Mouse (Mus musculus) G1E (cell line): ENCODE data around the gene Syngr4. TPM values are rescaled to one million over a fixed set of nuclear protein-coding genes. Genes with fewer than 3 reads are reported as not detected.
A peak's percentile ranks its signal among the peaks of the same experiment; 100 is the strongest.

Experiments
- ATAC-seq: 2 replicates; pipeline ENCODE4 v1.8.0; 2016; ENCODE audit warnings: mild to moderate bottlenecking; ENCODE audit not compliant: insufficient number of reproducible peaks, poor library complexity, low FRiP score, severe bottlenecking; ENCODE audit errors: extremely low read depth
- DNase-seq: peaks from one replicate; pipeline ENCODE4 v3.0.0; 2012; ENCODE audit warnings: low spot score
- H3K27me3 ChIP-seq: 2 replicates; pipeline ENCODE4 v1.6.1; 2012; ENCODE audit warnings: mild to moderate bottlenecking, low read length, inconsistent platforms; ENCODE audit not compliant: insufficient read depth
- H3K36me3 ChIP-seq: replicated peaks from 2 replicates; pipeline ENCODE3; 2012; ENCODE audit warnings: mild to moderate bottlenecking, inconsistent platforms
- H3K4me1 ChIP-seq: 2 replicates; pipeline ENCODE4 v1.6.1; 2012; ENCODE audit warnings: low read depth, low read length, inconsistent platforms, mixed read lengths; ENCODE audit not compliant: insufficient read depth
- H3K4me3 ChIP-seq: 2 replicates; pipeline ENCODE4 v1.5.1; 2012; ENCODE audit warnings: low read depth, mild to moderate bottlenecking, inconsistent platforms, low read length, moderate library complexity, mixed read lengths
- H3K9me3 ChIP-seq: replicated peaks from 2 replicates; pipeline ENCODE4 v1.6.1; 2012; ENCODE audit warnings: inconsistent platforms
- CTCF ChIP-seq: IDR thresholded peaks from 2 replicates; pipeline ENCODE4 v1.5.1; 2012; ENCODE audit warnings: low read depth, low read length, inconsistent platforms, mixed read lengths
- GATA1 ChIP-seq: IDR thresholded peaks from 2 replicates; pipeline ENCODE4 v1.6.1; 2012; ENCODE audit warnings: borderline replicate concordance, low read length, inconsistent platforms, mixed read lengths
- GATA2 ChIP-seq: IDR thresholded peaks from 2 replicates; pipeline ENCODE4 v1.6.1; 2012; ENCODE audit warnings: low read depth, low read length, inconsistent platforms, borderline replicate concordance
- POLR2AphosphoS5 ChIP-seq: IDR thresholded peaks from 2 replicates; pipeline ENCODE4 v1.6.1; 2012; ENCODE audit warnings: low read depth, low read length, inconsistent platforms; ENCODE audit not compliant: insufficient replicate concordance
- TAL1 ChIP-seq: conservative IDR thresholded peaks from 2 replicates; pipeline ENCODE4 v1.6.1; 2012; ENCODE audit warnings: low read depth, low read length, inconsistent platforms, mixed read lengths
- polyA plus RNA-seq: library from polyadenylated mRNA; stranded (reverse); fragments of >175 nt; gene quantifications from 2 replicates; pipeline ENCODE4 v1.2.3, GENCODE M21; 2012
- total RNA-seq, 2 experiments: library from RNA; stranded (forward) in 1 of 2; stranded (reverse) in 1 of 2; fragments of 200-1000 nt in 1 of 2; fragments of >200 nt in 1 of 2; fragmentation: Nextera tagmentation in 1 of 2; gene quantifications; 2 replicates each; pipeline ENCODE4 v1.2.3; 2014 to 2017

Syngr4 gene
- total and polyA plus RNA-seq, 3 experiments: 6.4 to 42.5 (median 33.2) TPM

DNA sequence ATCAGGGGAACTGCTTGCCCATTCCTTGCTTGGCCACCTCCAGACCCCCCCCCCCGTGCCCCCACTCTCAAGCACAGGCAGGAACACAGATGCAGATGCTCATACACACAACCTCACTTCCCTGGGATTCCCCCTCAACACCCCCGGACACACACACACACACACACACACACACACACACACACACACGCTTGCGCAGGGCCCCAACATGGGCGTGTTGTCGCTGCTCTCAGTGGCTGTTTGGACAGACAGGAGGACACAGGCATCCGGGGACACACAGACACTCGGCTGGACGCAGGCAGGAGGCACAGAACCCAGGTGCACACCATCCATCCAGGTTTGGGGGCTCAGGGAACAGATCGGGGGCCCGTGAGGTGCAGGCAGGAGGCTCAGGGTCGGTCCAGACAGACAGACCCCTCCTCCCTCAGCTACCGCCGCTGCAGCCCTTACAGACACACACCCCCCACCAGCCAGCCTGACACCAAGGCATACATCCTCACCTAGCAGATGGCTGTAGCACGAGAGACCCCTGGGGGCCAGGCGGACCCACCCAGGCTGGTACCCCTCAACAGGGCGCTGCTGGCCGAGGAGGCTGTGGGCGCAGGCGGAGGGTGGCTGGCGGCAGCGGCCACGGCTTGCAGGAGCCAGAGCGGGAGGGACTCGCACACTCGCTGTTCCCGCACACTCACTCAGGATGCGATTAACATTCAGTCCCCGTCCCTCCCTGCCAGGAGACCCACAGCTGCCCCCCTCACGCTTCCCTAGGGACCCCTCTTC lies 26.0 kb downstream of the Syngr4 start:
- H3K9me3 ChIP-seq: peaks cover 5% of the 10 kb centered on the region
- H3K27me3 ChIP-seq: peaks cover 48% of the 10 kb centered on the region
- DNase-seq (no peak), ATAC-seq (no peak)
- H3K4me3 ChIP-seq: no peak overlapping the region
- peaks cover 17% of the 10 kb centered on the region for H3K36me3 ChIP-seq
- TF ChIP-seq GATA1: no peak
- TF ChIP-seq GATA2: no peak
- no peak for TF ChIP-seq CTCF
- TF ChIP-seq TAL1: no peak
- no peak for TF ChIP-seq POLR2AphosphoS5
- peaks cover 33% of the 10 kb centered on the region for H3K4me1 ChIP-seq

DNA sequence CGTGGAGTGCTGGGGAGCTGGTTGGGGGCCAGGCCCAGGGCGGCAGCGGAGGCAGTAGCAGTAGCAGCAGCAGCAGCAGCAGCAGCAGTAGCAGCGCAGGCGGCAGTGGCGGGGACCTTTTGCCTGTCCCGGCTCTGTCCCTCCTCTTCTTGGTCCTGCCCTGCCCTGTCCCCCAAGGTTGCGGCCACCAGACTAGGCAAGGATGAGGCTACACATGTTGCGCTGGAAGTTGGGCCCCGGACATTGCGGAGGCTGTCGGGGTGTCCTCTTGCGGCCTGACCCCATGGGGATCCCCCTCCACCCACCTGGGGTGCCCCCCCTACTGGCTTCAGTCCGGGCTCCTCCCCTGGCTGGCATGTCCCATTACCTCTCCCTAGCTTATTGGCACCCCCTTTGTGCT lies 26.7 kb downstream of the Syngr4 start:
- H3K4me3 ChIP-seq: no peak overlapping the region
- TF ChIP-seq CTCF (no peak), GATA2 (no peak), TAL1 (no peak), POLR2AphosphoS5 (no peak), GATA1 (no peak)
- DNase-seq (no peak), ATAC-seq (no peak)
- H3K36me3 ChIP-seq: peaks cover 11% of the 10 kb centered on the region
- peaks cover 29% of the 10 kb centered on the region for H3K4me1 ChIP-seq
- H3K27me3 ChIP-seq: peaks cover 53% of the 10 kb centered on the region
- peaks cover 5% of the 10 kb centered on the region for H3K9me3 ChIP-seq

GRCm38 (mm10) chr7:45869107-45869670 lies 27.3 kb downstream of the Syngr4 start:
- TF ChIP-seq POLR2AphosphoS5 (no peak), CTCF (no peak), TAL1 (no peak), GATA1 (no peak), GATA2 (no peak)
- DNase-seq: no peak
- Histone ChIP-seq H3K27me3 (peaks cover 53% of the 10 kb centered on the region), H3K9me3 (peaks cover 5% of the 10 kb centered on the region), H3K4me3 (no peak overlapping the region), H3K36me3 (peaks cover 5% of the 10 kb centered on the region), H3K4me1 (peaks cover 23% of the 10 kb centered on the region)
- ATAC-seq: no peak

DNA sequence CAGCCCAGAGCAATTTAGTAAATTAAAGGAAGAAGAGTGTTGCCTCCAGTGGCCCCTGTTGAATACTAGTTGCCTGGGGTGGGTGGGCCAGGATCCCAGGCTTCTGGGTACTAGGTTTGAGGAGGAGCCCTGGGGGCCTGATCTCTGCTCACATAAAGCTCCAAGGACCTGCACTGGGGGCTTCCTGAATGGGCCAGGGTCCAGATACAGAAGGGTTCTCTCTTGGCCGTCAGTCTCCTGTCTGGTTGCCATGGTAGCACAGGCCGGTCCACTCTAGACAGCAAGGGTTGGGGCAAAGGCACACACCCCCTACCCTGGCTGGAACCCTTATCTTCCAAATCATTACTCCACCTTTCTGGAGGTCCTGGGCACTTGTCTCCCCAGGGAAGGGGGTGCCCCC lies 28.6 kb downstream of the Syngr4 start:
- H3K36me3 ChIP-seq: no peaks in the 10 kb centered on the region
- peaks cover 55% of the 10 kb centered on the region for H3K27me3 ChIP-seq
- TF ChIP-seq CTCF: no peak
- no peak for TF ChIP-seq GATA1
- no peak for TF ChIP-seq POLR2AphosphoS5
- no peak for TF ChIP-seq GATA2
- TF ChIP-seq TAL1: no peak
- H3K9me3 ChIP-seq: peaks cover 5% of the 10 kb centered on the region
- no peak overlapping the region for H3K4me3 ChIP-seq
- DNase-seq: no peak
- ATAC-seq: no peak
- peaks cover 13% of the 10 kb centered on the region; the same call in 1 of the 2 replicates for H3K4me1 ChIP-seq

DNA sequence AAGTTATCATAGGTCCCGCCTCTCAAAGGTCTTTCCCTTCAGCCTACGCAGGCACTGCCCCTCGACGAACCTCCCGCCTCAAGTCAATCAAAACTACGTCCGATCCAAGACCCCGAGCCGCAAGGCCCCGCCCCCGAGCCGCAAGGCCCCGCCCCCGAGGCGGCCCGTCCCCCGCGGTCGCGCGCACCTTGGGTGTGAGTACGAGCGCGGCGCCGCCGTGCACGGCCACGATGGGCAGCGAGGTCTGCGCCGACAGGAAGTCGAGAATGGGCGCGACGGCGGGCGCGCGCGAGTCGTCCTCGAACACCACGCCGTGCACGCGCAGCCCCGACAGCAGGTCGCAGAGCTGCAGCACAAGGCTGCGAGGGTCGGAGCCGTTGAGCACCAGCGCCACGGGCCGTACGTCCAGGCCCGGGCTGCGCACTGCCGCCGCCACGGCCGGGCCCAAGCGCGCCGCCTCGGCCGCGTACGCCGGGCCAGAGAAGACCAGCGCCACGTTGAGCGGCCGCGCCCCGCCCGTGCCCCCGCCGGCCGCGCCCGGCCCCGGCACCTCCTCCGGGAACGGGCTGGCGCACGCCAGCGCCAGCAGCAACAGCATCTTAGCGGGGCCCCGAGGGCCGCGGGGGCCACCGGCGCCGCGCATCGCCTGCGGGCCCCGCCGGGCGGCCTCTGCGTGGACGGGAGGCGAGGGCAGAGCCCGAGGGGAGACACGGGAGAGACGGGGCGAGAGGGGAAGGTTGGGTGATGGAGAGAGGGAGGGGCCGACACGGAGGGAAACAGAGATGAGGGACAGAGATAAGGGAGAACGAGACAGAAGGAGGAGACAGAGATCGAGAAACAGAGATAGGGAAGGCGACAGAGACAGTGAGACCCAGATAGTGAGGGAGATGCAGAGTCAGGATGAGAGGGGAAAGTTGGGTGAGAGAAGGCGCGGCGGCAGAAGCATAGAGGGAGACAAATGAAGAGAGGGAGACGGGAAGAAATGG lies 30.3 kb downstream of the Syngr4 start:
- ATAC-seq (no peak), DNase-seq (no peak)
- no peaks in the 10 kb centered on the region for H3K36me3 ChIP-seq
- H3K9me3 ChIP-seq: peaks cover 5% of the 10 kb centered on the region
- peaks cover 13% of the 10 kb centered on the region; the same call in 1 of the 2 replicates for H3K4me1 ChIP-seq
- H3K4me3 ChIP-seq: peak overlapping the region; percentile 64
- TF ChIP-seq GATA1: no peak
- no peak for TF ChIP-seq GATA2
- no peak for TF ChIP-seq POLR2AphosphoS5
- no peak for TF ChIP-seq CTCF
- TF ChIP-seq TAL1: no peak
- peaks cover 61% of the 10 kb centered on the region for H3K27me3 ChIP-seq

GRCm38 (mm10) chr7:45864435-45864834 lies 32.1 kb downstream of the Syngr4 start:
- peaks cover 51% of the 10 kb centered on the region for H3K27me3 ChIP-seq
- TF ChIP-seq CTCF (no peak), GATA2 (no peak), GATA1 (no peak), POLR2AphosphoS5 (no peak), TAL1 (no peak)
- H3K4me1 ChIP-seq: peaks cover 7% of the 10 kb centered on the region; the same call in 1 of the 2 replicates
- ATAC-seq (no peak), DNase-seq (no peak)
- H3K9me3 ChIP-seq: peaks cover 5% of the 10 kb centered on the region
- H3K4me3 ChIP-seq: no peak overlapping the region
- H3K36me3 ChIP-seq: no peaks in the 10 kb centered on the region
